Mouse (Mus musculus): ENCODE data around the gene Cars2.
"Not testable (repeated sequence)": the region's sequence is repeated elsewhere in the genome, so short reads cannot be mapped to it uniquely, and the experiment has no call there.

Gene Cars2

GRCm38 (mm10) chr8:11550281-11550948, at the start of gene Cars2:
TSS of gene Cars2 (minus strand) at chr8:11550783.
- peak; percentile 95 for DNase-seq (ENCODE audit: low read depth)

- DNase-seq (ENCODE audit: low read depth), result no peak
Observed at GRCm38 (mm10) chr8:11593222-11593884, 42.8 kb upstream of the Cars2 start.

GRCm38 (mm10) chr8:11592296-11592695, 41.7 kb upstream of the Cars2 start:
- DNase-seq (ENCODE audit: low read depth), result no peak

DNA sequence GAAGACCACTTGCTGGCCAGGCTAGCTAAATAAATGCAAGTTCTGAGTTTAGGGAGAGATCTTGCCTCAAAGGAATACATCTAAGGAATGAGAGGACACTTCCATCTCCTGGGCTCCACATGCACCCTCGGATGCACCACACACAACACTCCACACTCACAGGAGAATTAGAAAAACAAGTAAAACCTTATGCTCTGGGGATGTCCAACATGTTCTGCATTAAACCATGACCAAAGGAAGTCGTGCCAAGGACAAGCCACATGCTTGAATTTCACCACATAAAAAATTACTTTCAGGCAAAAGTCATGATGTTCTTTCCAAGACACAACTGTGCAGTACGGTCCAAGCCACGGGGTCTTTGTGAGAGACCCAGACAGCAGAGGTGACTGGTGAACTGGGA, 41.3 kb upstream of the Cars2 start:
- DNase-seq (ENCODE audit: low read depth), result no peak

GRCm38 (mm10) chr8:11586374-11586745, 35.8 kb upstream of the Cars2 start:
- DNase-seq (ENCODE audit: low read depth), result no peak

- DNase-seq (ENCODE audit: low read depth), result peak; percentile 15
Observed at GRCm38 (mm10) chr8:11585513-11586373, 35.2 kb upstream of the Cars2 start.

DNA sequence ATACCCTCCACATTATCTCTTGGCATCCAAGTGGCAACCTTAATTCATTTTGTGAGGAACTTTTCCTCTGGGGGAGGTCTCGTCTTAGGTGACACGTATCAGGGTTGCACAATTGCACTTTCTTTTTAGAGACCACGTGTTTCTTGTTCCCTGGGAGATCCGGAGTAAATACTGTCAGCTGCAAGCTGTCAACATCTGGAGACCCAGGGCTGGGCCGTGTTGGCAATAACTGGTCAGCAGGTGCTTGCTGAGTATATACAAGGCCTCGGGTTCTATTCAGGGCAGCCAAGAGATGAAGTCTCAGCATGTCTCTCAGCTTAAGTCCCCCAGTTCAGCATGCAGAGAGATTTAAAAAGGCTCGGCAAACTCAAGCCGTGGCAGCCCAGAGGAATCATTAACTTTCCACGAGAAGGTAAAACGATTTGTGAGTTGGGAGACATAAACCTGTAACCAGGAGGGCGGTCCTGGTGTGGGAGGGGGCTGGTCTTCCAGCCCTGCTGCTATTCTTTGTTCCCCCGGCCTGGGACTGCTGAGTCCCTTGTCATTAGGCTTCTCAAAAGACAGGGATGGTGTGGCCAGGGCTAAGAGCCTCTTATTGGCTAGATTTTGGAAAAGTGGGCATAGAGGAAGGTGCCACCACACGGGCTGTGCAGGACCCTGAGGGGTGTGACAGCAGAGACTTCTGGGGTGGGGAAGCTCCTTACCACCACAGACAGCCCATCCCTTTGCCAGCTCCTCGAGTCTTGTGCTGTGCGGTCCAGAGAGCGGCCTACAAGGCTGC, 25.2 kb upstream of the Cars2 start:
- peak; percentile 46 for DNase-seq (ENCODE audit: low read depth)

DNA sequence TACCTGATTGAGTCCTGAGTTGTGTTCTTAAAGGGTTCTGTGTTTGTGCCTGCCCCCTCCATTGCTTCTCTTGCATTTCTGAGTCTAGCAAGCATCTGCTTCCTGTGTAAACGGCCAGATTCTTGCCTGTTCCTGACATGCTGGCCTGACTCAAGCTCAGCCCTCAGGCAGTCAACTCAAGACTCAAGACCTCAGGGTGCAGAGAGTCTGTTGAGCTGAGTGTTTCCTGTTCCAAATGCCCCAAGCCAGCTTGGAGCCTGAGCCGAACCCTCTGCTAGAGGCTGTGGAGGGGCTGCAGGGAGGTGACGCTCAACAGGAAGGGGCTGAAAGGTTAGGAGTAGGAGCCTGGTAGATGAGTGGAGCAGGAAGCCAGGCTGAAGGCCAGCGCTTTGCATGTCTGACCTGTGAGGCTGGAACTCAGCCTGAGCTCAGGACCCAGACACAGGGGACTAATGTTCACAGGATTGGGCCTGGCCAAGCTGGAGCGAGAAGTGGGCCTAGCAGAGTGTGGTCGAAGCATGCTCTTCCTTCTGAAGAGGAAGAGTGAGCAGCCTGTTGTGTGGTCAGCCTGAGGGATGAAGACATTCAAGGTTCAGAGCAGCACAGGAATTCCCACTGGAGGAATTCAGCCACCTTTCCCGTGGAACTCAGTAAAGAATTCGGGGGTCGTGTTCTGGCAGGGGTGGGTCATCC, 24.5 kb upstream of the Cars2 start:
- DNase-seq (ENCODE audit: low read depth), result peak; percentile 15

- no peak for DNase-seq (ENCODE audit: low read depth)
Observed at GRCm38 (mm10) chr8:11572428-11572827, 21.8 kb upstream of the Cars2 start.

GRCm38 (mm10) chr8:11571950-11572349, 21.4 kb upstream of the Cars2 start:
- DNase-seq (ENCODE audit: low read depth), result no peak

- DNase-seq (ENCODE audit: low read depth), result no peak
Observed at GRCm38 (mm10) chr8:11570742-11571141, 20.2 kb upstream of the Cars2 start.

- DNase-seq (ENCODE audit: low read depth), result no peak
Observed at GRCm38 (mm10) chr8:11569260-11570097, 18.9 kb upstream of the Cars2 start.

- not testable (repeated sequence) for DNase-seq (ENCODE audit: low read depth)
Observed at GRCm38 (mm10) chr8:11568193-11568592, 17.6 kb upstream of the Cars2 start.

GRCm38 (mm10) chr8:11564721-11565120, 14.1 kb upstream of the Cars2 start:
- DNase-seq (ENCODE audit: low read depth), result peak; percentile 35

DNA sequence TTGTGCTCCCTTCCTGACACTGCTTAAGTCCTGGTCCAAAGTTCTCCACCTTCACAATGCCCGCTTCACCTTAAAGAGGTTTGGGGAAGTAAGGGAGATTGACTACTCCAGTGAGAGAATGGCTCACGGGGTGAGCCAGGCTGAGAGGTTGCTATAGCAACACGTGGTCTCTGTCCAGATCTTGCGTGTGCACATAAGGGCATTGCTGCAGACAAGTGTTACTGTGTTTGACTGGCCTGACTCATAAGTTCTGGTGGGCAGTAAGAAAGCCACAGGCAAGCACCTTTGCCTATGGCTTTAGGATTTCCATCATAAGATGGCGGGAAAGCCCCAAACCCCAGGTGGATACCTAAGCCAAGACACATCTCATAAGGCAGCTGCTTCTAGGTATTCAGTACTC, 13.7 kb upstream of the Cars2 start:
- DNase-seq (ENCODE audit: low read depth), result peak; percentile 58

GRCm38 (mm10) chr8:11560220-11560619, 9.6 kb upstream of the Cars2 start:
- no peak for DNase-seq (ENCODE audit: low read depth)

DNA sequence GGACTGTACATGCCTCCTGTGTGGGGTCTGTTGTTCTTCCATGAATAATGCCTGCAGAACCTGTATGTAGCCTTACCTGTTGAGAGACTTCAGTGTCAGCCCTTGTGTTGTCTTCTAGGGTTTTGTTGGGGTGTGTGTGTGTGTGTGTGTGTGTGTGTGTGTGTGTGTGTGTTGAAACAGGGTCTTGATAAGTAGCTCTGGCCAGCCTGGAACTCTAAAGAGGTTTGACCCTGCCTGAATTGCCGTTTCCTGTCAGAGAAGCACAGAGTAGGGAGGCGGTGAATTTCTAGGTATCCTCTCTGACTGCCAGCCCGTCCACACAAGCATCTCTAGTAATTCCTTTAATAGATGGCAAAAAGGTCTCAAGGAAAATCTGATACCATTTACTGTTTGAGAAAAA, 8.9 kb upstream of the Cars2 start:
- no peak for DNase-seq (ENCODE audit: low read depth)

DNA sequence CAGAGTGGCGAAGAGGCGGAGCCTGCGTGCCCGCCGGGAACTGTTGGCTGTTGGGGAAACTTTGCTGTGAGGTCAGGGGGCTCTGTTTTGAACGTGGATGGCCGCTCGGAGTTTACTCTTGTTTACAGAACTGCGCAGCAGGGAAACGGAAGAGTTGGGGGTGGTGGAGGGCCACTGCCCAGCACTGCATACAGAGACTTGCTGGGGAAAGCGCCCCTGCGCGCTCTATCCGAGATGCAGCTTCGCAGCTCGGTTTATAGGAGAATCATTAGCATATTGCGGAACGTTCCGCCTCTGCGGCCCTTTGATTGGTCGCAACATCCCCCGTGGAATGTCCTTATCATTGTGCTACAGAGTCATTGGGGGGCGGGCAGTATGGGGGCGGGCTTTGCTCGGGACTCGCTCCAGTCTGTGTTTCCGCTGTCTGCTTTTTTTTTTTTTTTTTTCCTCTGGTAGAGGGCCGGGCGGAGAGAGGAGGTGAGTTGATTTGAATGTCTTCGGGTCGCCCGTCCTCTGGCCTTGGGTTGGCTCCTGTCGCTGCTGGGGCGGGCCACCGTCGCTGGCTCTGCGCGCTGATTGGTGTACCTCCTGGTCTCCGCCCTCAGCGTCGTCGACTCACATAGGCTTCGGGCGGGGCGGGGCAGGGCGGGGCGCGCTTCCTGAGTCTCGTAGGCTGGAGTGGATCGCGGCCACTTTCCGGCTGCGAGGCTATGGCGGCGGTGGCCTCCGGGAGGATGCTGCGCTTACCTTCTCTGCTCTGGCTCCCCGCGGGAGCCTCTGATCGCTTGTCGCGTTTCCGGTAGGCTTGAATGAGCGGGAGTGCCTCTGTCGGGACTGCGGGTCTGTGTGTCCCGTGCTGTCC, 7.4 kb upstream of the Cars2 start:
- peak; percentile 99 for DNase-seq (ENCODE audit: low read depth)

DNA sequence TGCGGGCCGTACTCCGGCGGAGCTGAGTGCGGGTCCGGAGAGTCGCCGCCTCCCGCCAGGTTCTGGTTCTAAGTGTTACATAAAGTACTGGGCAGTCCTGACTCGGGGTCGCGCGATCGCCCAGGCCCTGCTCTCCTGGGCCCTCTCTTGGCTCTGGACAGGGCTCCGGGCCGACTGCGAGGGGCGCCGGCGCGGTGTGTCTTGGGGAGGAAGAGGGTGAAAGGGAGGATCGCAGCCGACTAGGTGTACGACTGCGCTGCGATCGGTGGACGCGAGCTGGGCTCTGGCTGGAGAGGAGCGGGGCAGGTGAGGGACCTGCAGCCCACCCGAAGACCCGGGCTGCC, 6.8 kb upstream of the Cars2 start:
- DNase-seq (ENCODE audit: low read depth), result no peak

Measured in NIH3T3 (cell line).